Mouse (Mus musculus) midbrain, embryonic 14.5 days (tissue): ENCODE results near the gene Fbxo36. TPM values are rescaled to one million over a fixed set of nuclear protein-coding genes. Genes with fewer than 3 reads are reported as not detected.

Experiments used
- ATAC-seq: fragments of 200-750 bp; cut with Nextera tagmentation; 2 replicates; pipeline ENCODE4 v1.8.0; 2017; ENCODE audit warnings: moderate number of reproducible peaks, moderate library complexity; ENCODE audit not compliant: low FRiP score, low TSS enrichment
- DNase-seq: peaks from one replicate; pipeline ENCODE4 v3.0.0-alpha.2; 2015
- H3K27ac ChIP-seq: fragments of 300-500 bp; sonication (generic); replicated peaks from 2 replicates; pipeline ENCODE4 v1.5.1; 2014; ENCODE audit warnings: mild to moderate bottlenecking, low read depth, low read length, moderate library complexity
- H3K27me3 ChIP-seq: fragments of 300-500 bp; sonication (generic); 2 replicates; pipeline ENCODE4 v1.6.1; 2014; ENCODE audit warnings: low read length, control low read depth, mixed read lengths; ENCODE audit not compliant: control insufficient read depth, insufficient read depth
- H3K36me3 ChIP-seq: fragments of 300-500 bp; sonication (generic); 2 replicates; pipeline ENCODE4 v1.6.1; 2014; ENCODE audit warnings: low read length, control low read depth; ENCODE audit not compliant: control insufficient read depth, insufficient read depth
- H3K4me1 ChIP-seq: fragments of 300-500 bp; sonication (generic); 2 replicates; pipeline ENCODE4 v1.6.1; 2014; ENCODE audit warnings: mild to moderate bottlenecking, antibody characterized with exemption, low read length, control low read depth; ENCODE audit not compliant: control insufficient read depth, insufficient read depth
- H3K4me2 ChIP-seq: fragments of 300-500 bp; sonication (generic); 2 replicates; pipeline ENCODE4 v1.6.1; 2014; ENCODE audit warnings: mild to moderate bottlenecking, low read length, moderate library complexity
- H3K4me3 ChIP-seq: fragments of 300-500 bp; sonication (generic); replicated peaks from 2 replicates; pipeline ENCODE4 v1.5.1; 2014; ENCODE audit warnings: low read depth, low read length
- H3K9ac ChIP-seq: fragments of 300-500 bp; sonication (generic); replicated peaks from 2 replicates; pipeline ENCODE4 v1.6.1; 2014; ENCODE audit warnings: mild to moderate bottlenecking, low read length, moderate library complexity
- H3K9me3 ChIP-seq: fragments of 300-500 bp; sonication (generic); 2 replicates; pipeline ENCODE4 v1.6.1; 2016; ENCODE audit warnings: low read length, control low read depth, mixed read lengths; ENCODE audit not compliant: control insufficient read depth
- WGBS: fragments of 180-500 bp; shearing (Covaris S2); extraction: QIAGEN DNeasy Blood & Tissue Kit; methylation state at CpG from one replicate; pipeline ENCODE4 v1.1.7; 2014; 5-methylcytosine and 5-hydroxymethylcytosine counted together
- polyA plus RNA-seq: library from polyadenylated mRNA; unstranded; fragments of >200 nt; fragmentation: Nextera tagmentation; extraction: Ambion mirVana; gene quantifications from 2 replicates; pipeline ENCODE4 v1.2.1, GENCODE M21; 2014

Fbxo36 gene
- polyA plus RNA-seq, 1 experiment from 2014 or later = 6.3 TPM

DNA sequence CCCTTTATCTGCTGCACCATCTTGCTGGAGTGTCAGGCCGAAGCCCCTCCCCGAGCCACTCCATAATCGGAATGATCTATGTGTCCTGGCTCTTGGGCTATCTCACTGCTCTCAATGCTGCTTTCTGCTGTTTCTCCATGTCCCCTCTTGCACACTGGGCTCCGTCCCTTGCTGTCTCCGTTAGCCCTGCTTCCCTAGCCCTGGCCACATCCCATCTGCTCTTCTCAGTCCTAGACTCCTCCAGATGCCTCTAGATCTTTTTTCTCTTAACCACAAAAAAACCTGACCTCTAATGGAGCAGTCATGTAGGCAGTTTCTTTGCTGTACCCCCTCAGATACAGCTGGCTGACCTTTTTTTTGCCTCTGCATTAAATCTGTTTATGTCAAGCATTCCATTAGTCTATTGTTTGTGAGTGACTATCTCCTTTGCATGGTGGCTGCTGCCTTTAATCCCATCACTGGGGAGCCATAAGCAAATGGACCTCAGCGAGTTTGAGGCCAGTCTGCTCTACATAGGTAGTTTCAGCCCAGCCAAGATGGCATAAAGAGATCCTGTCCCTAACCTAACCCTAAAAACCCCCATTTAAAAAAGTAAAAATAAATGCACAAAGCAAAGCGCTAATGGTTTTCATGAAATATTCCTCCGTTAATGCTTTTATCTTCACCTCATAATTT lies 49.8 kb downstream of the Fbxo36 start:
- H3K27ac ChIP-seq = peak overlapping the region; percentile 81

GRCm38 (mm10) chr1:84890005-84890393 lies 50.4 kb downstream of the Fbxo36 start:
- WGBS = 1% methylated on average over 7 of the region's 7 CpGs
- H3K27ac ChIP-seq = peak overlapping the region; percentile 81
- no peak overlapping the region for H3K4me3 ChIP-seq
- H3K4me1 ChIP-seq = peaks cover 14% of the 10 kb centered on the region
- H3K36me3 ChIP-seq = no peaks in the 10 kb centered on the region
- DNase-seq (peak; percentile 87), ATAC-seq (peak; percentile 91)
- no peaks in the 10 kb centered on the region for H3K27me3 ChIP-seq
- no peaks in the 10 kb centered on the region for H3K9me3 ChIP-seq
- H3K4me2 ChIP-seq = peak overlapping the region; percentile 40
- no peak overlapping the region for H3K9ac ChIP-seq

More for the DNA sequence above, 49.8 kb downstream of the Fbxo36 start:
- DNase-seq = peak; percentile 45
- no peaks in the 10 kb centered on the region for H3K9me3 ChIP-seq
- 24% methylated on average over 8 of the region's 8 CpGs for WGBS
- no peak overlapping the region for H3K4me3 ChIP-seq
- H3K4me1 ChIP-seq = peaks cover 14% of the 10 kb centered on the region
- peak overlapping the region; percentile 40 for H3K4me2 ChIP-seq
- H3K27me3 ChIP-seq = no peaks in the 10 kb centered on the region
- no peak overlapping the region for H3K9ac ChIP-seq
- no peaks in the 10 kb centered on the region for H3K36me3 ChIP-seq
- peak; percentile 60; the same call in 1 of the 2 replicates for ATAC-seq

GRCm38 (mm10) chr1:84890503-84890902 lies 50.9 kb downstream of the Fbxo36 start:
- peak; percentile 47 for DNase-seq
- Histone ChIP-seq H3K4me2 (peak overlapping the region; percentile 40; the same call in 1 of the 2 replicates), H3K4me3 (no peak overlapping the region), H3K27ac (peak overlapping the region; percentile 81), H3K36me3 (no peaks in the 10 kb centered on the region), H3K4me1 (peaks cover 14% of the 10 kb centered on the region), H3K27me3 (no peaks in the 10 kb centered on the region), H3K9ac (no peak overlapping the region), H3K9me3 (no peaks in the 10 kb centered on the region)
- 59% methylated on average over 7 of the region's 7 CpGs for WGBS
- no peak for ATAC-seq

DNA sequence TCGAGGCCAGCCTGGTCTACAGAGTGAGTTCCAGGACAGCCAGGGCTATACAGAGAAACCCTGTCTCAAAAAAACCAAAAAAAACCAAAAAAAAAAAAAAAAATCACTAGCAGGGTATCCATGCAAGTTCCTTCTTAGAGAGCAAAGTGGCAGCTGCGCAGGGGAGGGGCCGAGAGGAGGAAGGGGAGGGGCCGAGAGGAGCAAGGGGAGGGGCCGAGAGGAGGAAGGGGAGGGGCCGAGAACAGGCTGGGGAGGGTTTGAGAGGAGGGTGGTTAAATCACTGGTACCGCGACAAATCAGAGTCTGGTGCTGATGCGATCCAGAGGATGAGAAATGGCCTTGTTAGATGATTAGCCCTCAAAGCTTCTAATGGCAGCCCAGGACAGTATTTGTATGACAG lies 52.1 kb downstream of the Fbxo36 start:
- no peak overlapping the region for H3K9ac ChIP-seq

GRCm38 (mm10) chr1:84897364-84897763 lies 57.7 kb downstream of the Fbxo36 start:
- Histone ChIP-seq H3K4me1 (no peaks in the 10 kb centered on the region), H3K9me3 (no peaks in the 10 kb centered on the region), H3K9ac (no peak overlapping the region), H3K4me3 (no peak overlapping the region), H3K27me3 (no peaks in the 10 kb centered on the region), H3K36me3 (no peaks in the 10 kb centered on the region), H3K27ac (no peak overlapping the region), H3K4me2 (no peak overlapping the region)
- ATAC-seq (no peak), DNase-seq (no peak)
- WGBS = 90% methylated on average over 6 of the region's 6 CpGs

More for the DNA sequence above, 52.1 kb downstream of the Fbxo36 start:
- peaks cover 14% of the 10 kb centered on the region for H3K4me1 ChIP-seq
- no peaks in the 10 kb centered on the region for H3K36me3 ChIP-seq
- DNase-seq (no peak), ATAC-seq (no peak)
- no peak overlapping the region for H3K4me3 ChIP-seq
- no peaks in the 10 kb centered on the region for H3K27me3 ChIP-seq
- H3K27ac ChIP-seq = no peak overlapping the region
- H3K4me2 ChIP-seq = no peak overlapping the region
- no peaks in the 10 kb centered on the region for H3K9me3 ChIP-seq
- 92% methylated on average over 8 of the region's 9 CpGs for WGBS

- Histone ChIP-seq H3K36me3 (0 out of 2 replicates have a peak, but pooled peaks cover 1% of the 10 kb centered on the region), H3K27ac (no peak overlapping the region), H3K27me3 (no peaks in the 10 kb centered on the region), H3K9ac (no peak overlapping the region), H3K4me2 (no peak overlapping the region), H3K9me3 (no peaks in the 10 kb centered on the region), H3K4me1 (no peaks in the 10 kb centered on the region), H3K4me3 (no peak overlapping the region)
- 96% methylated on average over 6 of the region's 6 CpGs for WGBS
- no peak for ATAC-seq
- no peak for DNase-seq
Observed at GRCm38 (mm10) chr1:84899156-84899555, 59.5 kb downstream of the Fbxo36 start.

DNA sequence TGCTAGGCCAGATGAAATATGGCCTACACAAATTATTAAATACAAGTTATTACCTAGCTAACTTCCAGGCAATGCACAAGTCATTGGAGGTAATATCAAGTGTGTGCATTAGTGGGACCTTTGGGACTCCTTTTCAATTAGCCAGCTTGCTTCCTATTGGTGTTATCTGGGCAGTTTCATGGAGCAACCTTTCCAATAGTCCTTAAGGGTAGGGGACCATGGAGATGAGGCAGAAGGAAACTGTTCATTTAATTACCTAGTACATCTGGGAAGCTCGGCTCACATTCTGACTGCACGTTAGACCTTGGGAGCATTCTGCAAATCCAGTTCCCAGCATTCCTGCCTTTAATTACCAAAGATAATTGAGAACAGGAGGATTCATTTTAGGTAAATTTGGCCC lies 64.8 kb downstream of the Fbxo36 start:
- H3K4me1 ChIP-seq = no peaks in the 10 kb centered on the region
- WGBS = 77% methylated on average over 2 of the region's 2 CpGs
- H3K9ac ChIP-seq = no peak overlapping the region
- no peaks in the 10 kb centered on the region for H3K9me3 ChIP-seq
- no peak overlapping the region for H3K27ac ChIP-seq
- DNase-seq (no peak), ATAC-seq (no peak)
- no peak overlapping the region for H3K4me3 ChIP-seq
- no peak overlapping the region for H3K4me2 ChIP-seq
- 0 out of 2 replicates have a peak, but pooled peaks cover 10% of the 10 kb centered on the region for H3K36me3 ChIP-seq
- no peaks in the 10 kb centered on the region for H3K27me3 ChIP-seq

GRCm38 (mm10) chr1:84910177-84910804 lies 70.7 kb downstream of the Fbxo36 start:
- Histone ChIP-seq H3K4me2 (no peak overlapping the region), H3K9me3 (no peaks in the 10 kb centered on the region), H3K9ac (no peak overlapping the region), H3K4me1 (0 out of 2 replicates have a peak, but pooled peaks cover 2% of the 10 kb centered on the region), H3K36me3 (peaks cover 30% of the 10 kb centered on the region), H3K4me3 (no peak overlapping the region), H3K27ac (no peak overlapping the region), H3K27me3 (no peaks in the 10 kb centered on the region)
- DNase-seq = peak; percentile 31
- WGBS = 46% methylated on average over 8 of the region's 8 CpGs
- ATAC-seq = no peak

DNA sequence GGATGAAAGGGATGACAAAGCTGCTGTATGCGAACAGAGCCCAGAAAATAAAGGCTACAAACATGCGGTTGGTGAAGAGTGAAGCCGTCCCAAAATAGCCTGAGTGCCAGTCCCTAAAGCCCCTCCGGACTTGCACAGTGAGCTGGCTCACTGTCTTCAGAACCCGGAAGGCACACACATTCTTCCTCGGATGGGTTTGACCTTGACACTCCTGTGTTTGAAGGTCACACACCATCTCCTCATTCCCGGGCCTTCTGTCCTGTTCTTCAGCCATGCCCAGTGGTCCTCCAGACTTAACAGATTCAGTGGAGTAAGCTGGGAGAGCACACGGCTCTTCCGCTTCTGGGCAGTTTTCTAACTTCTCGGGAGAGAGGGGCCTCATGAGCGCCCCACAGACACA lies 72.9 kb downstream of the Fbxo36 start:
- Histone ChIP-seq H3K9me3 (no peaks in the 10 kb centered on the region), H3K27ac (no peak overlapping the region), H3K27me3 (no peaks in the 10 kb centered on the region), H3K4me1 (0 out of 2 replicates have a peak, but pooled peaks cover 2% of the 10 kb centered on the region), H3K36me3 (peaks cover 25% of the 10 kb centered on the region), H3K9ac (no peak overlapping the region), H3K4me3 (no peak overlapping the region), H3K4me2 (no peak overlapping the region)
- 95% methylated on average over 11 of the region's 11 CpGs for WGBS
- ATAC-seq (no peak), DNase-seq (no peak)
